Mouse (Mus musculus) embryo, embryonic 11 days (tissue): ENCODE data around the gene Sdhaf1.

ENCODE experiments used
- DNase-seq: peaks from one replicate; pipeline ENCODE4 v3.0.0-alpha.2; 2015

Gene Sdhaf1

GRCm38 (mm10) chr7:30323795-30324194 lies at the start of gene Sdhaf1:
Gene Sdhaf1 (minus strand): TSS chr7:30323895.
- no peak for DNase-seq

- no peak for DNase-seq
Measured at GRCm38 (mm10) chr7:30367466-30367865, 43.8 kb upstream of the Sdhaf1 start.

GRCm38 (mm10) chr7:30363344-30363738 lies 39.6 kb upstream of the Sdhaf1 start:
- DNase-seq = no peak

- DNase-seq = peak; percentile 97
Measured at GRCm38 (mm10) chr7:30362652-30363343, 39.1 kb upstream of the Sdhaf1 start, which contains the start of gene Lrfn3. Gene Lrfn3 (minus strand): TSS chr7:30362772.

- DNase-seq = no peak
Measured at GRCm38 (mm10) chr7:30360028-30360427, 36.3 kb upstream of the Sdhaf1 start.

GRCm38 (mm10) chr7:30359276-30359865 lies 35.7 kb upstream of the Sdhaf1 start:
- DNase-seq = no peak

GRCm38 (mm10) chr7:30358378-30359186 lies 34.9 kb upstream of the Sdhaf1 start:
- no peak for DNase-seq

- DNase-seq = no peak
Measured at GRCm38 (mm10) chr7:30354059-30354458, 30.4 kb upstream of the Sdhaf1 start.

GRCm38 (mm10) chr7:30353279-30353822 lies 29.7 kb upstream of the Sdhaf1 start:
- peak; percentile 68 for DNase-seq

- peak; percentile 86 for DNase-seq
Measured at GRCm38 (mm10) chr7:30347828-30348227, 24.1 kb upstream of the Sdhaf1 start.

GRCm38 (mm10) chr7:30346635-30347379 lies 23.1 kb upstream of the Sdhaf1 start:
- DNase-seq = peak; percentile 87

- no peak for DNase-seq
Measured at GRCm38 (mm10) chr7:30339432-30340109, 15.9 kb upstream of the Sdhaf1 start.

- peak; percentile 90 for DNase-seq
Measured at GRCm38 (mm10) chr7:30336384-30336783, 12.7 kb upstream of the Sdhaf1 start.

GRCm38 (mm10) chr7:30335688-30336087 lies 12.0 kb upstream of the Sdhaf1 start:
- DNase-seq = no peak

GRCm38 (mm10) chr7:30334563-30334962 lies 10.9 kb upstream of the Sdhaf1 start:
- DNase-seq = no peak

GRCm38 (mm10) chr7:30333436-30333835 lies 9.7 kb upstream of the Sdhaf1 start:
- no peak for DNase-seq

- DNase-seq = no peak
Measured at GRCm38 (mm10) chr7:30332622-30333259, 9.0 kb upstream of the Sdhaf1 start.

- peak; percentile 94 for DNase-seq
Measured at GRCm38 (mm10) chr7:30331887-30332286, 8.2 kb upstream of the Sdhaf1 start.

GRCm38 (mm10) chr7:30328379-30328778 lies 4.7 kb upstream of the Sdhaf1 start:
- DNase-seq = no peak

GRCm38 (mm10) chr7:30327140-30327539 lies 3.4 kb upstream of the Sdhaf1 start:
- DNase-seq = no peak

GRCm38 (mm10) chr7:30326427-30326826 lies 2.7 kb upstream of the Sdhaf1 start:
- no peak for DNase-seq

GRCm38 (mm10) chr7:30325364-30325763 lies 1.7 kb upstream of the Sdhaf1 start:
- DNase-seq = peak; percentile 37
